Mouse (Mus musculus) forebrain, embryonic 11.5 days (tissue): ENCODE data around the gene Clec2g. TPM values are rescaled to one million over a fixed set of nuclear protein-coding genes. Genes with fewer than 3 reads are reported as not detected.
"Not testable (repeated sequence)": the region's sequence is repeated elsewhere in the genome, so short reads cannot be mapped to it uniquely, and the experiment has no call there.

ENCODE experiments used
- ATAC-seq: fragments of 200-750 bp; cut with Nextera tagmentation; replicated peaks from 2 replicates; pipeline ENCODE4 v1.8.0; 2017; ENCODE audit warnings: moderate TSS enrichment; ENCODE audit not compliant: low FRiP score
- DNase-seq: peaks from one replicate; pipeline ENCODE4 v3.0.0-alpha.2; 2017; ENCODE audit warnings: low spot score
- H3K27ac ChIP-seq: fragments of 300-500 bp; sonication (generic); 2 replicates; pipeline ENCODE4 v1.5.1; 2014; ENCODE audit warnings: low read depth, low read length
- H3K27me3 ChIP-seq: fragments of 300-500 bp; sonication (generic); 2 replicates; pipeline ENCODE4 v1.6.1; 2014; ENCODE audit warnings: mild to moderate bottlenecking, low read length, mixed read lengths; ENCODE audit not compliant: control insufficient read depth, insufficient read depth
- H3K36me3 ChIP-seq: fragments of 300-500 bp; sonication (generic); 2 replicates; pipeline ENCODE4 v1.6.1; 2014; ENCODE audit warnings: mild to moderate bottlenecking, low read length, moderate library complexity, mixed read lengths; ENCODE audit not compliant: control insufficient read depth, insufficient read depth
- H3K4me1 ChIP-seq: fragments of 300-500 bp; sonication (generic); replicated peaks from 2 replicates; pipeline ENCODE4 v1.6.1; 2014; ENCODE audit warnings: low read length, mixed read lengths; ENCODE audit not compliant: control insufficient read depth, insufficient read depth
- H3K4me2 ChIP-seq: fragments of 300-500 bp; sonication (generic); 2 replicates; pipeline ENCODE4 v1.6.1; 2014; ENCODE audit warnings: low read depth, mild to moderate bottlenecking, low read length, moderate library complexity, mixed read lengths; ENCODE audit not compliant: severe bottlenecking
- H3K4me3 ChIP-seq: fragments of 300-500 bp; sonication (generic); 2 replicates; pipeline ENCODE4 v1.5.1; 2014; ENCODE audit warnings: low read depth, low read length
- H3K9ac ChIP-seq: fragments of 300-500 bp; sonication (generic); 2 replicates; pipeline ENCODE4 v1.6.1; 2014; ENCODE audit warnings: low read length
- H3K9me3 ChIP-seq: fragments of 300-500 bp; sonication (generic); 2 replicates; pipeline ENCODE4 v1.6.1; 2016; ENCODE audit warnings: low read length, mixed read lengths; ENCODE audit not compliant: control insufficient read depth
- WGBS: fragments of 180-500 bp; shearing (Covaris S2); extraction: QIAGEN DNeasy Blood & Tissue Kit; methylation state at CpG from one replicate; pipeline ENCODE4 v1.1.7; 2014; 5-methylcytosine and 5-hydroxymethylcytosine counted together
- polyA plus RNA-seq: library from polyadenylated mRNA; unstranded; fragments of >200 nt; fragmentation: Nextera tagmentation; extraction: Ambion mirVana; gene quantifications from 2 replicates; pipeline ENCODE4 v1.2.1, GENCODE M21; 2014

The Clec2g gene
- polyA plus RNA-seq, 1 experiment from 2014 or later: not detected

DNA sequence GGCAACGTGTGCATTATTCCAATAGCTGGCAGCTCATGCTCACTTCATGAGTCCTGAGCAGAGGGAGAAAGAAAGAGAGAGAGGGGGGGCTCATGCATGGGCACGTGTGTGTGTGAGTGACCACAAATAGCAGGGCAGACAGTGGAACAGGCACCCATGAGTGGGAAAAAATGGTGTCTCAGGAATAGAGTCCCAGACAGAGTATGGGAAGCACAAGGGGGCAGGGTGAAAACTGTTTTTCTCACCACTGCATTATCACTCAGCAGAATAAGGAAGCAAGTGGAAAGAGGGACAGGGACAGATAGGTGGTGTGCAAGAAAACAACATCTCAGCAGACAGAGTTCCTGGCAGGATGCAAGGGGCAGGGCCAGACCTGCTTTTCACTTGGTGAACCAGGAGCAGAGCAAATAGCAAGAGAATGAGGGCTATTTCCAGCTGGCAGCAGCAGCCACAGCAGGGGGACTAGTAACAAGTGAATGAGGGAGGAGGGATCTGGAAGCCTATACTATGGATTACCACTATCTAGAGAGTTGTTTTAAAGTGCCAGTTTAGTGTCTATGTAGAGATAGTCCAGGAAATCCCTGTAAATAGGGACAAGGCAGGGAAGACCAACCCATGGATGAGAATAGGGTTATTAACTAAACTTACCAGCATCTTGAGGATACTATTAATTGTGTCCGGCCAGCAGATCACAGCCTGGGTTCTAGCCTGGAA, 62.0 kb downstream of the Clec2g start:
- DNase-seq (no peak), ATAC-seq (no peak)
- no peaks in the 10 kb centered on the region; the same call in 1 of the 2 replicates for H3K4me1 ChIP-seq
- no peak overlapping the region for H3K4me3 ChIP-seq
- H3K27me3 ChIP-seq: no peaks in the 10 kb centered on the region; the same call in 1 of the 2 replicates
- no peak overlapping the region for H3K9ac ChIP-seq
- WGBS: 68% methylated on average over 3 of the region's 3 CpGs
- H3K36me3 ChIP-seq: no peaks in the 10 kb centered on the region
- no peaks in the 10 kb centered on the region for H3K9me3 ChIP-seq
- no peak overlapping the region for H3K27ac ChIP-seq
- H3K4me2 ChIP-seq: no peak overlapping the region

DNA sequence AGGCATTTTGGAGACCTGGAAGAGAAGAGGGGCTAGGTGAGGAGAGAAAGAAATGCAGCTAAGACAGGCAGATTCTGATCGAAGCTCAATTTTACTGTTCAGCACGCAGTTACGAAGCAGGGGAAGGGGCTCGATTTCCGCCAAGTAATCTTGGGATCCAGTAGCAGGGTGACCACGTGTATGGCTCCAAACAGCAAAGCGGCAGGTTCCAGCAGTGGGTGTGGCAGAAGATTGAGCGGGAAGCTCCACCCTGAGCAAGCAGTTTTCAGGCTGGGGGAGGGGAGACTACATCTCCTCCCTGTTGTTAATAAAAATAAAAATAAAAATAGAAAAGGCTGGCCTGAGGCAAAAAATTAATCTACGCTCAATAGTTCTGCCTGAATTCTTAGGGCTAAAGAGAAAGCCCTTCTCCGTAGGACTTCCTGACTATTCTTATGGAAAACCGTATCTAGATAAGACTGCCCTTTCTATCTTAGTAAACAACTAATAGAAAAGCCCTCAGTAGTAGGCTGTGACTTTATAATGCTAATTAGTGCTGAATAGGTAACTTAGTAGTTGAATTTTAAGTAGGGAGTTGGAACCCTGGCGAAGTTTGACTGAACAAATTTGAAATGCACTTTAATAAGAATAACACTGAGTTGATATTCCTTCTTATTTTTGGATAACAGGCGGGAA, 62.7 kb downstream of the Clec2g start:
- Histone ChIP-seq H3K36me3 (no peaks in the 10 kb centered on the region), H3K9ac (no peak overlapping the region), H3K4me2 (no peak overlapping the region), H3K9me3 (no peaks in the 10 kb centered on the region), H3K27ac (no peak overlapping the region), H3K4me3 (no peak overlapping the region), H3K4me1 (no peaks in the 10 kb centered on the region; the same call in 1 of the 2 replicates), H3K27me3 (no peaks in the 10 kb centered on the region; the same call in 1 of the 2 replicates)
- no peak for ATAC-seq
- DNase-seq: no peak
- 65% methylated on average over 13 of the region's 13 CpGs for WGBS

DNA sequence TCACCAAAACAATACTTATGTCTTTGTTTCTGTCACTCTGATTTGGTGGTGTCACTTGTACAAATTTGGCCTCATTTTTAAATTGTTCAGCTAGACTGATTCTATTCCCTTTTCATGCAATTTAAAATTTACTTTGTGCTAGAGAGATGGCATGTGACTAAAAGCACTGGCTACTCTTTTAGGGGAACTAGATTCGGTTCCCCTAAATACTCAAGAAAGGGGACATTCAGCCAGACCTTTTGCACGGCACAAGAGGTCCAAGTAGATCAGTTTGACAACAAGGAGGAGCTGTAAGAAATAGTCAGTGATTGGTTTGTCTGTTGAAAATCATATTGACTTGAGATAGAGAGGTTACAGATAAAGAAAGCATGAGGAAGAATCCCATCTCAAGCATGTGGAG, 67.2 kb downstream of the Clec2g start:
- 84% methylated on average over 2 of the region's 2 CpGs for WGBS
- ATAC-seq: no peak
- Histone ChIP-seq H3K9me3 (no peaks in the 10 kb centered on the region), H3K27ac (no peak overlapping the region), H3K4me3 (no peak overlapping the region), H3K27me3 (no peaks in the 10 kb centered on the region), H3K36me3 (no peaks in the 10 kb centered on the region), H3K9ac (no peak overlapping the region), H3K4me2 (no peak overlapping the region), H3K4me1 (no peaks in the 10 kb centered on the region; the same call in 1 of the 2 replicates)
- no peak for DNase-seq

DNA sequence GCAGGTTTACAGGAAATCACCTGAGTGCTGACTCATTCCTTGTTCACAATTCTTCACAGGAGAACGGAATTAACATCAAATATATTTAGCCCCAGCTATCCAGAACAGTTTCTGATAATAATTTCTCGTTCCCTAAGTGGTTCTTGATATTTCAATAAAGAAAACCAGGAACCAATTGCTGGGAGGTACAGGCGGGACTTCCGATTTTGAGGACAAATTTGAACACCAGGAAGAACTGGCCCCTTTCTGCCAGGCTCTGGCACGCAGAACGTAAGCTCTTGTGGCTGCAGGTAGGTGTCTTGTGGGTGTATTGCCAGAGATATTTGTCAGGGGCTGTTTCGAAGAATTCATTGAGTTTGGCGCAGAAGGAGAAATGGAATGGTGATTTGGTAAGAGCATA, 74.4 kb downstream of the Clec2g start:
- no peak overlapping the region for H3K4me2 ChIP-seq
- no peak overlapping the region for H3K4me3 ChIP-seq
- H3K4me1 ChIP-seq: no peaks in the 10 kb centered on the region
- no peak for DNase-seq
- no peak overlapping the region for H3K27ac ChIP-seq
- WGBS: 85% methylated on average over 8 of the region's 8 CpGs
- H3K9ac ChIP-seq: no peak overlapping the region
- H3K27me3 ChIP-seq: no peaks in the 10 kb centered on the region
- no peak for ATAC-seq
- H3K36me3 ChIP-seq: no peaks in the 10 kb centered on the region
- no peaks in the 10 kb centered on the region for H3K9me3 ChIP-seq

DNA sequence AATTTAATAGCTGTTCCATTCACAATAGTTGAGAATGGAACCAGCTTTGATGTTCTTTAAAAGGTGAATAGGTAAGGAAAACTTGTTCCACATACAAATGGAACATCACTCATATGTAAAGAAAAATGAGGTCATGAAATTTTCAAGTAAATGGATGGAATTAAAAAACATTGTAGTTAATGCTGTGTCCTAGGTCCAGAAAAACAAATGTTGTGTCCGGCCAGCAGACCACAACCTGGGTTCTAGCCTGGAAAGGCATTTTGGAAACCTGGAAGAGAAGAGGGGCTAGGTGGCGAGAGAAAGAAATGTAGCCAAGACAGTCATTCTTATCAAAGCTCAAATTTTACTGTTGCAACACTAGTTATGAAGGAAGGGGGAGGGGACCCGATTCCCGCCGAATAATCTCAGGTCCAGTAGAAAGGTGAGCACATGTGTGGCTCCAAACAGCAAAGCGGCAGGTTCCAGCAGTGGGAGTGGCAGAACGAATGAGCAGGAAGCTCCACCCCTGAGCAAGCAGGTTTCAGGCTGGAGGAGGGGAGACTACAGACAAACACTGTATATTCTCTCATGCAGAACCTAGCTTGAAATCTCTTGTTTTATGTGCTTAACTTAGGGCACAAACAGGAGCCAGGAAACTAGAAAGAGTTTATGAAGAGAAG, 75.8 kb downstream of the Clec2g start:
- not testable (repeated sequence) for H3K9ac ChIP-seq, H3K27ac ChIP-seq, DNase-seq, H3K36me3 ChIP-seq, H3K4me3 ChIP-seq, H3K27me3 ChIP-seq, H3K4me1 ChIP-seq, ATAC-seq, H3K4me2 ChIP-seq, H3K9me3 ChIP-seq
- 91% methylated on average over 7 of the region's 7 CpGs for WGBS

DNA sequence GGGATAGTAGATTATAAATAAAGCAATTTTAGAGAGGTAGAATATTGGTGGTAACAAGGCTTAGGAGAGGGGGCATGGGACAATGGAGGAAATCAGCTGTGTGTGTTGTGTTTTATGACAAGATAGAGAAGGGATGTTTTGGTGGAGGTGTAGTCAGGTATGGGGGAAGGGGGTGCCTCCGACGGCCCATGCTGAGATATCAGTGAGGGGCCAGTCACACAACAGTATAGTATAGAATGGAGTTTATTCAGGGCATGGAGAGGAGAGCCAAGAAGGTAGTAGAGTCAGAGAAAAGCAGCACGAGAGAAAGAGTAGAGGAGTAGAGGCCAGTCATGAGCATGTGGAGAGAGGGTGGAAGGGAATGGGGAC, 76.3 kb downstream of the Clec2g start:
- Histone ChIP-seq H3K4me1 (no peaks in the 10 kb centered on the region), H3K27ac (no peak overlapping the region), H3K9me3 (no peaks in the 10 kb centered on the region), H3K9ac (no peak overlapping the region), H3K36me3 (no peaks in the 10 kb centered on the region), H3K27me3 (no peaks in the 10 kb centered on the region), H3K4me3 (no peak overlapping the region), H3K4me2 (no peak overlapping the region)
- 81% methylated on average over 3 of the region's 3 CpGs for WGBS
- DNase-seq (no peak), ATAC-seq (no peak)

DNA sequence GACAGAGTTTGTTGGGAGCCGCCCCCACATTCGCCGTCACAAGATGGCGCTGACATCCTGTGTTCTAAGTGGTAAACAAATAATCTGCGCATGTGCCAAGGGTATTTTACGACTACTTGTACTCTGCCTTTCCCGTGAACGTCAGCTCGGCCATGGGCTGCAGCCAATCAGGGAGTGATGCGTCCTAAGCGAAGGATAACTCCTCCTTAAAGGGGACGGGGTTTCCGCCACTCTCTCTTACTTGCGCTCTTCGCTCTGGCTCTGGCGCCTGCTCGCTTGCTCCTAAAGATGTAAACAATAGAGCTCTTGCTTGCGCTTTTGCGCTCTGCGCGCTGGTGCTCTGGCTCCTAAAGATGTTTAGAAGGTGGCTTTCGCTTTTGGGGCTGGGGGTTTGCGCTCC, 77.8 kb downstream of the Clec2g start:
- not testable (repeated sequence) for H3K4me3 ChIP-seq, H3K9me3 ChIP-seq, H3K36me3 ChIP-seq, H3K27me3 ChIP-seq, H3K9ac ChIP-seq, H3K4me1 ChIP-seq, H3K4me2 ChIP-seq, ATAC-seq, DNase-seq, H3K27ac ChIP-seq
- 97% methylated on average over 17 of the region's 23 CpGs for WGBS

DNA sequence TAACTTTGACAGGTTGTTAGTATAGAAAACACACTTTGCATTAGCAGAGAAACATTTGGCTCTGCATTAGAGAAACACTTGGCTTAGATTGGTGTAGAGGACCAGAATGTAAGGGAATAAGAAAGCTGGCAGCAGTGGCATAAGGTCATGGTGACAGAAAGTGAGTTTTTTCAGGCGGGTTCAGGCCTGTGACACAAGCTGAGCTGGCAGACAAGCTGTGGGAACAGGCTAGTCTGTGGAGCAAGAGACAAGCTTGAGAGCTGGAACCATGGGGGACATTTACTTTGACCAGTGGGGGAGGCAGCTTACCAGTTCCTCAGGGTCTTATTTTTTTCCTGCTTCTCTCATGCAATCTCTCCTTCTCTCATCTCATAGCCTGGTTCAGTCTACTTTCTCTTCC, 78.8 kb downstream of the Clec2g start:
- no peaks in the 10 kb centered on the region for H3K27me3 ChIP-seq
- H3K4me1 ChIP-seq: no peaks in the 10 kb centered on the region
- no peak overlapping the region for H3K27ac ChIP-seq
- H3K4me3 ChIP-seq: no peak overlapping the region
- ATAC-seq (no peak), DNase-seq (no peak)
- no peaks in the 10 kb centered on the region for H3K36me3 ChIP-seq
- 61% methylated on average over 1 of the region's 1 CpGs for WGBS
- no peak overlapping the region for H3K4me2 ChIP-seq
- H3K9ac ChIP-seq: no peak overlapping the region
- no peaks in the 10 kb centered on the region for H3K9me3 ChIP-seq
